ENCODE assay signal across 20 mouse cellular contexts in the genomic region with DNA sequence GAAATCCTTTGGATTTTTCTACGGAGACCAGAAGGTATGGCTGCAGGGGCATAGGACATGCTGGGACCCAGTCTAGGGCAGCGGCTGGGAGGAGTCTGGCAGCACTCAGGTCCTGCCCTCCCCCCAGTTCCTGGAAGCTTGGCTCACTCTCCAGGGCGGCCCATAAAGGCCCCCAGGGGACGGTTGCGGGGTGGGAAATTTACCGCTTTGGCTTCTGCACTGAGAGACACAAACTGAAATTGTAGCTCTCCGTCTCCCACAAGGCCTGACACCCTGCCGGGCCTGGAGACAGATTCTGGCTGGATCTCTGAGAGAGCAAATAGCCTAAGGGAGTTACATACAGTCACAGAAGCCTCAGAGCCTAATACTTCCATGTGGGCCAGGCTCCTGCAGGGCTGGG. TPM values are rescaled to one million over a fixed set of nuclear protein-coding genes. Genes with fewer than 3 reads are reported as not detected.
A peak's percentile ranks its signal among the peaks of the same experiment; 100 is the strongest.
DNase-seq lines count a peak whose midpoint lies in the region; ATAC-seq lines count a peak whose summit lies in the region.
"Had no signal": no experiment of that assay in that cellular context is flagged by ENCODE, and none has a peak within 500 bp of the region (broad histone marks: within the 10 kb centered on the region; RNA-seq: fewer than 3 reads in every experiment).

No protein-coding gene starts in this region.

- no peak overlapping the region for H3K4me2 ChIP-seq in hindbrain, embryonic 12.5 days (replicated peaks)
- H3K4me2 ChIP-seq in hindbrain, embryonic 13.5 days: no peak overlapping the region
- no peak overlapping the region for H3K4me2 ChIP-seq in neural tube, embryonic 13.5 days
- H3K4me2 ChIP-seq: embryonic facial prominence, embryonic 13.5 days; heart, embryonic 15.5 days; liver, embryonic 12.5 days; lung, embryonic 15.5 days; midbrain, embryonic 11.5 days; neural tube, embryonic 15.5 days had no signal

- WGBS in hindbrain, embryonic 12.5 days: 65% methylated on average over 8 of the region's 8 CpGs
- 57% methylated on average over 8 of the region's 8 CpGs for WGBS in hindbrain, embryonic 13.5 days
- 49% methylated on average over 8 of the region's 8 CpGs for WGBS in neural tube, embryonic 13.5 days

- peaks cover 10% of the 10 kb centered on the region for H3K27me3 ChIP-seq in hindbrain, embryonic 12.5 days
- H3K27me3 ChIP-seq in hindbrain, embryonic 13.5 days: 0 out of 2 replicates have a peak, but pooled peaks cover 4% of the 10 kb centered on the region
- H3K27me3 ChIP-seq in neural tube, embryonic 13.5 days: no peaks in the 10 kb centered on the region
- H3K27me3 ChIP-seq: embryonic facial prominence, embryonic 13.5 days; heart, embryonic 15.5 days; liver, embryonic 12.5 days; lung, embryonic 15.5 days; neural tube, embryonic 15.5 days had no signal

- peaks cover 50% of the 10 kb centered on the region for H3K4me1 ChIP-seq in hindbrain, embryonic 12.5 days
- peaks cover 52% of the 10 kb centered on the region for H3K4me1 ChIP-seq in hindbrain, embryonic 13.5 days (replicated peaks)
- H3K4me1 ChIP-seq in neural tube, embryonic 13.5 days (replicated peaks): peaks cover 53% of the 10 kb centered on the region

- H3K9ac ChIP-seq in hindbrain, embryonic 12.5 days: no peak overlapping the region
- H3K9ac ChIP-seq in hindbrain, embryonic 13.5 days: no peak overlapping the region
- H3K9ac ChIP-seq in neural tube, embryonic 13.5 days: 0 out of 2 replicates have a peak overlapping the region, but pooled peaks have one; percentile 31
- H3K9ac ChIP-seq: embryonic facial prominence, embryonic 13.5 days; heart, embryonic 15.5 days; liver, embryonic 12.5 days; lung, embryonic 15.5 days; neural tube, embryonic 15.5 days had no signal

- H3K9me3 ChIP-seq in hindbrain, embryonic 12.5 days (replicated peaks): no peaks in the 10 kb centered on the region
- H3K9me3 ChIP-seq in hindbrain, embryonic 13.5 days: no peaks in the 10 kb centered on the region
- no peaks in the 10 kb centered on the region for H3K9me3 ChIP-seq in neural tube, embryonic 13.5 days
- H3K9me3 ChIP-seq: embryonic facial prominence, embryonic 13.5 days; heart, embryonic 15.5 days; liver, embryonic 12.5 days; lung, embryonic 15.5 days; neural tube, embryonic 15.5 days had no signal

- H3K27ac ChIP-seq in hindbrain, embryonic 12.5 days: peak overlapping the region; percentile 44
- no peak overlapping the region for H3K27ac ChIP-seq in hindbrain, embryonic 13.5 days
- no peak overlapping the region for H3K27ac ChIP-seq in neural tube, embryonic 13.5 days (replicated peaks)
- H3K27ac ChIP-seq: embryonic facial prominence, embryonic 13.5 days; heart, embryonic 15.5 days; liver, embryonic 12.5 days; lung, embryonic 15.5 days; macrophage; neural tube, embryonic 15.5 days had no signal

- peak; percentile 42 for DNase-seq in adrenal gland, postnatal 14 days
- no peak for DNase-seq in adrenal gland, adult 2 months
- no peak for DNase-seq in neural tube, embryonic 10.5 days (ENCODE audit: extremely low spot score, low spot score)
- no peak for DNase-seq in layer of hippocampus, adult 11-12 months (ENCODE audit: low spot score)
- no peak for DNase-seq in cerebellum, postnatal 36 days
- DNase-seq: cerebellum, adult 8-10 months; gastrocnemius, postnatal 14 days; layer of hippocampus, postnatal 36 days; right cerebral cortex, postnatal 4 days; thymus, postnatal 36 days had no signal

- no peak overlapping the region for H3K4me3 ChIP-seq in hindbrain, embryonic 12.5 days
- no peak overlapping the region for H3K4me3 ChIP-seq in hindbrain, embryonic 13.5 days
- no peak overlapping the region for H3K4me3 ChIP-seq in neural tube, embryonic 13.5 days
- H3K4me3 ChIP-seq: embryonic facial prominence, embryonic 13.5 days; heart, embryonic 15.5 days; liver, embryonic 12.5 days; lung, embryonic 15.5 days; neural tube, embryonic 15.5 days had no signal

- ATAC-seq in hindbrain, embryonic 12.5 days (ENCODE audit: low FRiP score): no peak
- no peak for ATAC-seq in hindbrain, embryonic 13.5 days (ENCODE audit: low FRiP score)
- ATAC-seq in neural tube, embryonic 13.5 days (ENCODE audit: low read depth): no peak
- ATAC-seq: liver, embryonic 12.5 days had no signal

- no peaks in the 10 kb centered on the region for H3K36me3 ChIP-seq in hindbrain, embryonic 12.5 days
- 0 out of 2 replicates have a peak, but pooled peaks cover 3% of the 10 kb centered on the region for H3K36me3 ChIP-seq in hindbrain, embryonic 13.5 days
- H3K36me3 ChIP-seq in neural tube, embryonic 13.5 days: no peaks in the 10 kb centered on the region
- H3K36me3 ChIP-seq: embryonic facial prominence, embryonic 13.5 days; heart, embryonic 15.5 days; lung, embryonic 15.5 days; neural tube, embryonic 15.5 days had no signal

RNA-seq across cellular contexts. Expression of a gene that starts 7.1 kb away (rescaled TPM):
- 2.1 and 2.4 TPM in 2 replicates for total RNA-seq in adrenal gland, postnatal 14 days (2021)
- 1 to 10 TPM in 1 of 2 experiments, under 1 TPM in 1; 0.17 to 5.7 TPM for total RNA-seq in adrenal gland, adult 2 months (2021)
- 3.3 and 10.3 TPM in 2 replicates for polyA plus RNA-seq in adrenal gland, adult 2 months (2012; rRNA removed)
- 0.28 and 0.73 TPM in 2 replicates for polyA plus RNA-seq in hindbrain, embryonic 12.5 days (2016; fragmentation: Nextera tagmentation; extraction: Ambion mirVana)
- polyA plus RNA-seq in hindbrain, embryonic 13.5 days (2015; fragmentation: Nextera tagmentation; extraction: Ambion mirVana): 0.30 and 0.49 TPM in 2 replicates
- 0.45 and 0.60 TPM in 2 replicates for polyA plus RNA-seq in neural tube, embryonic 13.5 days (2015; fragmentation: Nextera tagmentation; extraction: Ambion mirVana)
- polyA plus RNA-seq: macrophage had no signal

RNA-seq across cellular contexts. Expression of a gene that starts 25.7 kb away (rescaled TPM):
- total RNA-seq in adrenal gland, postnatal 14 days (2021): 6.2 and 9.8 TPM in 2 replicates
- 1 to 10 TPM; 4.1 to 6.1 TPM for total RNA-seq in adrenal gland, adult 2 months (2021)
- polyA plus RNA-seq in adrenal gland, adult 2 months (2012; rRNA removed): 8.4 and 11.2 TPM in 2 replicates
- 12.3 and 12.7 TPM in 2 replicates for polyA plus RNA-seq in hindbrain, embryonic 12.5 days (2016; fragmentation: Nextera tagmentation; extraction: Ambion mirVana)
- polyA plus RNA-seq in hindbrain, embryonic 13.5 days (2015; fragmentation: Nextera tagmentation; extraction: Ambion mirVana): 15.3 and 16.3 TPM in 2 replicates
- polyA plus RNA-seq in neural tube, embryonic 13.5 days (2015; fragmentation: Nextera tagmentation; extraction: Ambion mirVana): 18.4 and 20.8 TPM in 2 replicates

RNA-seq across cellular contexts. Expression of a gene that starts 33.1 kb away (rescaled TPM):
- total RNA-seq in adrenal gland, postnatal 14 days (2021): 58.6 and 86.2 TPM in 2 replicates
- 100 to 1,000 TPM; 140 to 146 TPM for total RNA-seq in adrenal gland, adult 2 months (2021)
- polyA plus RNA-seq in adrenal gland, adult 2 months (2012; rRNA removed): 136 and 180 TPM in 2 replicates
- 21.9 and 22.5 TPM in 2 replicates for polyA plus RNA-seq in hindbrain, embryonic 12.5 days (2016; fragmentation: Nextera tagmentation; extraction: Ambion mirVana)
- 17.3 and 18.4 TPM in 2 replicates for polyA plus RNA-seq in hindbrain, embryonic 13.5 days (2015; fragmentation: Nextera tagmentation; extraction: Ambion mirVana)
- polyA plus RNA-seq in neural tube, embryonic 13.5 days (2015; fragmentation: Nextera tagmentation; extraction: Ambion mirVana): 13.4 and 14.6 TPM in 2 replicates

RNA-seq across cellular contexts. Expression of a gene that starts 46.9 kb away (rescaled TPM):
- 5.6 and 8.5 TPM in 2 replicates for total RNA-seq in adrenal gland, postnatal 14 days (2021)
- under 1 TPM in 1 of 2 experiments, not detected in 1; 0.78 TPM for total RNA-seq in adrenal gland, adult 2 months (2021)
- polyA plus RNA-seq in adrenal gland, adult 2 months (2012; rRNA removed): 0.19 and 0.20 TPM in 2 replicates
- 0.09 TPM in 1 of 2 replicates, not detected in the other for polyA plus RNA-seq in hindbrain, embryonic 12.5 days (2016; fragmentation: Nextera tagmentation; extraction: Ambion mirVana)
- 0.27 TPM in 1 of 2 replicates, not detected in the other for polyA plus RNA-seq in hindbrain, embryonic 13.5 days (2015; fragmentation: Nextera tagmentation; extraction: Ambion mirVana)
- 0.24 and 0.36 TPM in 2 replicates for polyA plus RNA-seq in neural tube, embryonic 13.5 days (2015; fragmentation: Nextera tagmentation; extraction: Ambion mirVana)
- total RNA-seq: gastrocnemius, postnatal 14 days had no signal
- polyA plus RNA-seq: embryonic facial prominence, embryonic 13.5 days; heart, embryonic 15.5 days; liver, embryonic 12.5 days; macrophage; midbrain, embryonic 11.5 days had no signal
